Mouse (Mus musculus) ES-E14 (cell line): ENCODE data around the gene Itsn1. TPM values are rescaled to one million over a fixed set of nuclear protein-coding genes. Genes with fewer than 3 reads are reported as not detected.

Experiments
- DNase-seq: peaks from one replicate; pipeline ENCODE4 v3.0.0-alpha.2; 2013; ENCODE audit warnings: low read depth, low spot score
- H3K27ac ChIP-seq: 2 replicates; pipeline ENCODE4 v1.5.1; 2012; ENCODE audit warnings: low read depth, mild to moderate bottlenecking, low read length, moderate library complexity, mixed read lengths; ENCODE audit not compliant: poor library complexity, insufficient read depth, severe bottlenecking
- H3K36me3 ChIP-seq: 2 replicates; pipeline ENCODE4 v1.6.1; 2012; ENCODE audit warnings: mild to moderate bottlenecking, low read length, moderate library complexity, mixed read lengths; ENCODE audit not compliant: control insufficient read depth, poor library complexity, insufficient read depth, severe bottlenecking
- H3K4me1 ChIP-seq, 2 experiments: fragments of 150-350 bp in 1 of 2; sonication (generic) in 1 of 2; 2 replicates each; pipeline ENCODE4 v1.6.1; 2012; ENCODE audit warnings: low read length in 2 of 2, mild to moderate bottlenecking in 1 of 2, mixed read lengths in 1 of 2; ENCODE audit not compliant: control insufficient read depth in 2 of 2, insufficient read depth in 2 of 2, poor library complexity in 1 of 2
- H3K4me3 ChIP-seq, 2 experiments: fragments of 150-350 bp in 1 of 2; sonication (generic) in 1 of 2; 2 replicates each; pipeline ENCODE4 v1.5.1; 2012; ENCODE audit warnings: low read length in 2 of 2, low read depth in 1 of 2, mild to moderate bottlenecking in 1 of 2, mixed read lengths in 1 of 2; ENCODE audit not compliant: insufficient read depth in 1 of 2, poor library complexity in 1 of 2, severe bottlenecking in 1 of 2
- H3K9ac ChIP-seq: 2 replicates; pipeline ENCODE4 v1.6.1; 2012; ENCODE audit warnings: low read depth, mild to moderate bottlenecking, low read length, mixed read lengths; ENCODE audit not compliant: poor library complexity, insufficient read depth, severe bottlenecking
- H3K9me3 ChIP-seq: fragments of 150-350 bp; sonication (generic); 2 replicates; pipeline ENCODE4 v1.6.1; 2012; ENCODE audit warnings: low read depth, mild to moderate bottlenecking, low read length; ENCODE audit not compliant: control insufficient read depth, insufficient read depth
- CHD2 ChIP-seq: IDR thresholded peaks from 2 replicates; pipeline ENCODE4 v1.6.1; 2014; ENCODE audit warnings: mild to moderate bottlenecking, low read depth, low read length, inconsistent platforms
- HCFC1 ChIP-seq: IDR thresholded peaks from 2 replicates; pipeline ENCODE4 v1.6.1; 2012; ENCODE audit warnings: low read length, inconsistent platforms, borderline replicate concordance; ENCODE audit not compliant: insufficient read depth
- MAFK ChIP-seq: IDR thresholded peaks from 2 replicates; pipeline ENCODE4 v1.6.1; 2014; ENCODE audit warnings: mild to moderate bottlenecking, low read depth, low read length, inconsistent platforms; ENCODE audit not compliant: insufficient read depth
- ZC3H11A ChIP-seq: IDR thresholded peaks from 2 replicates; pipeline ENCODE4 v1.6.1; 2012; ENCODE audit warnings: low read depth, mild to moderate bottlenecking, inconsistent platforms, low read length, borderline replicate concordance
- ZNF384 ChIP-seq: IDR thresholded peaks from 2 replicates; pipeline ENCODE4 v1.6.1; 2012; ENCODE audit warnings: low read depth, low read length, inconsistent platforms
- in situ Hi-C, 2 experiments: fragments of 600-800 bp; cut with MboI; formaldehyde crosslinking; loops; one replicate each; pipeline ENCODE4 v1.15.1; 2025; ENCODE audit warnings: low sequenced_read_pairs in 2 of 2, inconsistent platforms in 1 of 2; ENCODE audit not compliant: unreplicated experiment in 2 of 2
- total RNA-seq: library from RNA; depleted of rRNA; stranded (reverse); fragments of 300-350 nt; gene quantifications from 2 replicates; pipeline ENCODE4 v1.2.3, GENCODE M21; 2012

Itsn1 gene
- total RNA-seq, 1 experiment, result 28.6 TPM

DNA sequence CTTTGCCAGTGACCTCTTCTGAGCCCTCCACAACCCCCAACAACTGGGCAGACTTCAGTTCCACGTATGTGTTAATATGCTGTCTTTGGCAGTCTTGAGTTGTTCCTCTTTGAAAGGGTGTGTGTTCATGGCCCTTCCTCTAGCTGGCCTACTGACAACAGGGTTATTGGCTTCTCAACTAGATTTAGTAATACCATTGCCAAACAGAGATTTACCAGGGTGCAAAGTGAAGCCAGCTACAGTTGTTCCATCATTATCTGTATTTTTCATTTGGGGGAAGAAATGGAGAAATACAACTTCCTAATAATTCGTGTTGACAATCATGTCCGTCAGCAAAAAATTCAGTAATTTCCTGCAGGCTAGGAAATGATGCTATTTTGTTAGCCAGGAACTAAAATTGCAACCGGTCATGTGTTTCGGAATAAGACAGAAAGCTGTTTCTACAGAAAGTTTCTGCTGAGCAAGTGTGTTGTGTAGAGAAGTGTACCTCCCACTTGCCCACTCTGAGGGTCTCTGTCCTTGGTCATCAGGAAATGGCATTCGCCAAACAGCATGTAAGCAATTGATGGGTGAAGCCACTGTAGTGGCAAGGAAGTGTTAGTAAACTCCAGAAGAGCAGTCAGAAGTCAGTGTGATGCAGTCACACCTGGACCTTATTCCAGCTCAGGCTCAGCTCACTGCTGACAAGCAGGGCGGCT is 120.0 kb downstream of the Itsn1 start:
- TF ChIP-seq ZC3H11A (no peak), ZNF384 (no peak), HCFC1 (no peak), CHD2 (no peak), MAFK (no peak)
- no peak overlapping the region for H3K4me3 ChIP-seq

DNA sequence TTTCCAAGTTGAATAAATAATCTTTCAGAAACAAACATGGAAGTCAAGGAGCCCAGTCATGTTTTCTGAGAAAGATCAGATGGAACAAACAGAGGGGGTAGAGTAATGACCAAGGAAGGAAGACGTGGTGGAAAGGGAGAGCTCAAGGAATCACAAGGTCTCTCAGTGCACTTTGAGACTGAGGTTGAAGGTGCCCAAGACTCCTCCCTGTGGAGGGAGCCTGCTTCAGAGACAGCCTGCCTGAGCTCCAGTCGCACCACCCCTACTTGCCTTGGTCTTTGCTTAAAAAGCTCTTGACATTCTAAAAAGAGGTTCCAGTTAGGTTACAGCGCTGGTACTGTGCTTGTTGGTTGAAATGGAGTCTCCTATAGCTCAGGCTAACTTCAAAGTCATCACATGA is 121.1 kb downstream of the Itsn1 start:
- in situ Hi-C loops, result no loop called here
- Histone ChIP-seq H3K4me1 (peaks cover 2 to 3% of the 10 kb centered on the region in 2 experiments; a peak in 1 of 4 replicates), H3K4me3 (no peak overlapping the region), H3K27ac (no peak overlapping the region), H3K9me3 (no peaks in the 10 kb centered on the region), H3K36me3 (peaks cover 2% of the 10 kb centered on the region; the same call in 1 of the 2 replicates), H3K9ac (no peak overlapping the region)
- no peak for TF ChIP-seq MAFK
- no peak for TF ChIP-seq ZC3H11A
- no peak for TF ChIP-seq CHD2
- TF ChIP-seq HCFC1, result no peak
- no peak for TF ChIP-seq ZNF384
- no peak for DNase-seq

More for the DNA sequence above, 120.0 kb downstream of the Itsn1 start:
- Histone ChIP-seq H3K36me3 (no peaks in the 10 kb centered on the region; the same call in 1 of the 2 replicates), H3K9ac (no peak overlapping the region), H3K4me1 (peaks cover 2 to 3% of the 10 kb centered on the region in 2 experiments; a peak in 1 of 4 replicates), H3K27ac (no peak overlapping the region), H3K9me3 (no peaks in the 10 kb centered on the region)
- DNase-seq, result no peak
- in situ Hi-C loops, result no loop called here

DNA sequence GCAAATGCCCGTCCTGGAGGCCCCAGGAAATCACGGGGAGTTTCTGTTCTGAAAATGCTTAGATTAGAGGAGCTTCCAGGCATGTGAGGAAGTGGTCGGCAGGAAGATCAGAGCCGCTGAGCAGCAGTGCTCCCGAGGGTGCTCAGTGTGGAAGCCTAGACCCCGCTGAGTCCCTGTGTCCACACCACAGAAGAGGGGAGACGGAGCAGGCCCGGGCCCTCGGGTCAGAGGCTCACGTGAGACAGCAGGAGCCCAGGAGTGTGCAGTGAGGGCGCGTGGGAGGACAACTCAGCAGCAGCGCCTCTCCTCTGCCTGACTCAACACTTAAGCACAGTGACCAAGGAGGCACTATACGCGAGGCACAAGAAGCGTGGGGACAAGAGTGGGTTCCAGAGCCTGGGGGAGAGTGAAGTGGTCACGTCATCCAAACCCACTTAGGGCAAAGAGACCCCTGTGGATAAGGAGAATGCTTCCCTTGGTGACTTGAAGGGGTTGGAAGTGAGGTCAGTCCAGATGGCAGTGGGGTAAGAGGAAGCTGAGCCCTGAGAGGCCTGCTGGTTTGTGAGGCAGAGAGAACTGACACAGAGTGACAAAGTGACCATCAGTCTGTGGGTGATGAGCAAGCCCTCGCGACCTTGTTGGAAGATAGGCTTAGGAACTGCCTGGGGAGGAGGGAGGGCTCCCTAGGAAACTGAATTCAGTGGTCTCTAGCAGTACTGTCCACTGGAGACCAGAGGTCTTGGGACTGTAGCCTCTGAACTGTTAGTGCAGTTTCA is 122.6 kb downstream of the Itsn1 start:
- Histone ChIP-seq H3K36me3 (peaks cover 2% of the 10 kb centered on the region; the same call in 1 of the 2 replicates), H3K9ac (no peak overlapping the region), H3K27ac (no peak overlapping the region), H3K4me1 (peaks cover 2% of the 10 kb centered on the region in 2 experiments; a peak in 1 of 4 replicates), H3K4me3 (0 out of 4 replicates have a peak overlapping the region, but pooled peaks of 1 of the 2 experiments have one; percentile 5), H3K9me3 (no peaks in the 10 kb centered on the region)
- in situ Hi-C loops, result no loop called here
- no peak for DNase-seq
- TF ChIP-seq CHD2, result no peak
- TF ChIP-seq HCFC1, result no peak

DNA sequence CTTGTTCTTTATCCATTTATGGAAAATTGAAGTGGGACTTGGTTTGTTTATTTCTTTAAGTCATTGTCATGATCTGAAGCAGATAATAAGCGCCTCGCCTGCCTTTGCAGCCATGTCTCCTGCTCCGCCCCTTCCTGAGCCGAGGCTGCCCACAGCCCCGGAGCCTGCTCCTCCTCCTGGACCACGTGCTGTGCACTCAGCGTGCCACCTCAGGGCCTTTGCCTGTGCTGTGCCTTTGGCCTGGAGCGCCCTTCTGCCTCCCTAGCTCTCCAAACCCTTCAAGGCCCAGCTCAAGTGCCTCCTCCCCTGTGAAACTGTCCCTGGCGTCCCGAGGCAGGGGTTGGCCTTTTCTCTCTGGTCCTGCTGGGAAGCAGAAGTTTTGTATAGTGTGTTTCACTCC is 123.7 kb downstream of the Itsn1 start:
- in situ Hi-C loops, result no loop called here
- TF ChIP-seq MAFK (no peak), ZNF384 (no peak), HCFC1 (no peak), ZC3H11A (no peak), CHD2 (no peak)
- no peak overlapping the region for H3K27ac ChIP-seq

More for the DNA sequence above, 123.7 kb downstream of the Itsn1 start:
- Histone ChIP-seq H3K36me3 (peaks cover 2% of the 10 kb centered on the region; the same call in 1 of the 2 replicates), H3K4me1 (peaks cover 0 to 2% of the 10 kb centered on the region in 2 experiments; a peak in 1 of 4 replicates), H3K9me3 (no peaks in the 10 kb centered on the region), H3K4me3 (no peak overlapping the region), H3K9ac (no peak overlapping the region)
- no peak for DNase-seq
